Comparison of ENCODE assay signal across 9 mouse cellular contexts in the genomic region with DNA sequence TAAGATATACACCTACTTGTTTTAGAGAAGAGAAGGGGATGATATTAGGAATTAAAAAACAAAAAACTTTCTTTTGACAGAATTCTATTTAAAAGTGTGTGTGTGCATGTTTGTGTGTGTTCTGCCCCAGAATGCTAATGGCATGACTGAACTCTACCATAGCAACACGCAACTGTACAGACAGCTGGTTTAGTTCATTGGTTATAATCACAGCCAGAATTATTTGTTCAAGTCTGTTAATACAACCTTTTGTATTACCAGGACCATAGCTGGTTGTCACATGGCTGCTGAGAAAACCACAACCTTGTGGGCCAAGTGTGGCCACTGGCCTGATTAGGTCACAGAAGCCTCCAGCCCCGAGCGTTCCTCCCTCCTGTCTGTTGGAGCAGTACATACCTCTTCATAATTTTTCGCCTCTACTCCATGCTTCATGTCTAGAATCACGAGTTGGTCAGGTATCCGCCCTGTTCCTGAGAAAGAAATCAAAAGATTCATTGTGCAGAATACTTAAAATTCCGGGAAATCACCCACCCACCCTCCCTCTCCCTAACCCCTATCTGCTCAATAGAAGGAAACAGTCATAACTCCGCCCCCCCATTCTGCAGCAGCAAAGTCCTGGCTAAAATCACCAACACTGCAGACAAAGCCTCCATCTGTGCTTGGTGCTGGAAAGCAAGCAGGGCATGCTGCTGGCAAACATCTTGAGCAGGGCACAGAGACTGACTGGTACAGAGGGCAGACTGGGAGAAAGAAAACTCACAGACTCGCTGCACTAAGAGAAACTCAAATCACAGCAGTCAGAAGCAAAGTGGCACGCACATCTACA. TPM values are rescaled to one million over a fixed set of nuclear protein-coding genes. Genes with fewer than 3 reads are reported as not detected.
DNase-seq lines count a peak whose midpoint lies in the region; ATAC-seq and TF ChIP-seq lines count a peak whose summit lies in the region.
"Had no signal": no experiment of that assay in that cellular context is flagged by ENCODE, and none has a peak within 500 bp of the region (broad histone marks: within the 10 kb centered on the region; RNA-seq: fewer than 3 reads in every experiment).

No protein-coding gene starts in this region.

- peak; percentile 61; the same call in 1 of the 2 replicates for ATAC-seq in heart, embryonic 14.5 days (ENCODE audit: insufficient number of reproducible peaks, insufficient read depth, low FRiP score, low read depth)

- H3K9ac ChIP-seq in heart, embryonic 14.5 days (ENCODE audit: low read length), result peak overlapping the region; percentile 49; the same call in 1 of the 2 replicates

- H3K27me3 ChIP-seq in heart, embryonic 10.5 days (ENCODE audit: insufficient read depth, poor library complexity, severe bottlenecking), result no peaks in the 10 kb centered on the region
- H3K27me3 ChIP-seq in cerebellum, adult 2 months (ENCODE audit: control insufficient read depth, insufficient read depth, low read length), result no peaks in the 10 kb centered on the region
- no peaks in the 10 kb centered on the region for H3K27me3 ChIP-seq in heart, embryonic 14.5 days (ENCODE audit: control insufficient read depth, insufficient read depth, low read length)

- H3K36me3 ChIP-seq in heart, embryonic 10.5 days, result peaks cover 43% of the 10 kb centered on the region
- peaks cover 63% of the 10 kb centered on the region for H3K36me3 ChIP-seq in heart, embryonic 14.5 days (ENCODE audit: control insufficient read depth, insufficient read depth, low read length)

- no peak overlapping the region for H3K4me3 ChIP-seq in heart, embryonic 10.5 days
- no peak overlapping the region for H3K4me3 ChIP-seq in cerebellum, adult 2 months (replicated peaks; ENCODE audit: insufficient read depth, low read depth, low read length)
- H3K4me3 ChIP-seq in heart, embryonic 14.5 days (ENCODE audit: control insufficient read depth in 1 of 2, insufficient read depth in 1 of 2, low read depth in 1 of 2, low read length in 2 of 2), result no peak overlapping the region
- H3K4me3 ChIP-seq: erythroblast, embryonic 14.5 days had no signal

- DNase-seq in heart, adult 18-20 months, result peak; percentile 50 to 64
- DNase-seq in heart, embryonic 10.5 days (ENCODE audit: low spot score), result no peak
- peak; percentile 29 to 58 for DNase-seq in cerebellum, adult 2 months
- DNase-seq in left cerebral cortex, adult 8-10 months (ENCODE audit: low spot score in 2 of 2), result peak; percentile 29 to 77
- DNase-seq in right cerebral cortex, postnatal 36 days (ENCODE audit: low spot score in 2 of 2), result peak; percentile 40 to 57
- no peak for DNase-seq in yolk sac, embryonic 10.5 days (ENCODE audit: low spot score)
- DNase-seq in urinary bladder, adult 2 months (ENCODE audit: low spot score), result no peak

- TF ChIP-seq POLR2A in cerebellum, adult 2 months (IDR thresholded peaks at IDR 0.05; ENCODE audit: borderline replicate concordance, insufficient read depth, low read length), result peak; percentile 14; the same call in 1 of the 2 replicates

- H3K27ac ChIP-seq in heart, embryonic 10.5 days, result no peak overlapping the region
- peak overlapping the region; percentile 59; the same call in 1 of the 2 replicates for H3K27ac ChIP-seq in cerebellum, adult 2 months (ENCODE audit: insufficient read depth, low read length)
- H3K27ac ChIP-seq in heart, embryonic 14.5 days (replicated peaks in 1 of 2; ENCODE audit: control insufficient read depth in 1 of 2, insufficient read depth in 1 of 2, low read depth in 2 of 2, low read length in 2 of 2), result peak overlapping the region; percentile 76 to 83

- H3K4me2 ChIP-seq in heart, embryonic 14.5 days (ENCODE audit: low read length), result peak overlapping the region; percentile 16; the same call in 1 of the 2 replicates

- no peak for TF ChIP-seq CTCF in cerebellum, adult 2 months (IDR thresholded peaks at IDR 0.05; ENCODE audit: borderline replicate concordance, insufficient read depth, low read depth, low read length)

- WGBS in heart, embryonic 10.5 days, result 71% methylated on average over 10 of the region's 10 CpGs
- 60% methylated on average over 10 of the region's 10 CpGs for WGBS in cerebellum, adult 2 months
- WGBS in heart, embryonic 14.5 days, result 53% methylated on average over 10 of the region's 10 CpGs

- H3K9me3 ChIP-seq in heart, embryonic 10.5 days, result no peaks in the 10 kb centered on the region
- H3K9me3 ChIP-seq in heart, embryonic 14.5 days (ENCODE audit: control insufficient read depth, low read length), result no peaks in the 10 kb centered on the region

- H3K4me1 ChIP-seq in heart, embryonic 10.5 days, result peaks cover 8% of the 10 kb centered on the region; the same call in 1 of the 2 replicates
- H3K4me1 ChIP-seq in cerebellum, adult 2 months (ENCODE audit: control insufficient read depth, insufficient read depth, low read length), result no peaks in the 10 kb centered on the region
- H3K4me1 ChIP-seq in heart, embryonic 14.5 days (ENCODE audit: control insufficient read depth in 2 of 2, insufficient read depth in 2 of 2, low read length in 2 of 2), result peaks cover 5 to 12% of the 10 kb centered on the region in 2 experiments; a peak in 3 of 4 replicates

RNA-seq across cellular contexts. Expression of gene Nek9, which starts 11.5 kb away (rescaled TPM):
- 100 to 1,000 TPM; 119 to 125 TPM for total RNA-seq in heart, adult 18-20 months (2021)
- 24.3 and 24.6 TPM in 2 replicates for polyA plus RNA-seq in heart, embryonic 10.5 days (2016; fragmentation: Nextera tagmentation; extraction: Ambion mirVana)
- polyA plus RNA-seq in cerebellum, adult 2 months (2012; rRNA removed), result 38.6 and 40.1 TPM in 2 replicates
- 16.8 and 17.3 TPM in 2 replicates for polyA plus RNA-seq in heart, embryonic 14.5 days (2014; fragmentation: Nextera tagmentation; extraction: Ambion mirVana)
- total RNA-seq in left cerebral cortex, adult 8-10 months (2022), result 10 to 100 TPM; 37.2 to 40.5 (median 38.7) TPM
- polyA plus RNA-seq in urinary bladder, adult 2 months (2012; rRNA removed), result 54.2 and 64.1 TPM in 2 replicates

RNA-seq across cellular contexts. Expression of gene Tmed10, which starts 24.0 kb away (rescaled TPM):
- total RNA-seq in heart, adult 18-20 months (2021), result 100 to 1,000 TPM; 168 to 175 TPM
- polyA plus RNA-seq in heart, embryonic 10.5 days (2016; fragmentation: Nextera tagmentation; extraction: Ambion mirVana), result 308 and 314 TPM in 2 replicates
- polyA plus RNA-seq in cerebellum, adult 2 months (2012; rRNA removed), result 174 and 178 TPM in 2 replicates
- polyA plus RNA-seq in heart, embryonic 14.5 days (2014; fragmentation: Nextera tagmentation; extraction: Ambion mirVana), result 281 and 320 TPM in 2 replicates
- total RNA-seq in left cerebral cortex, adult 8-10 months (2022), result 100 to 1,000 TPM; 169 to 181 (median 175) TPM
- polyA plus RNA-seq in urinary bladder, adult 2 months (2012; rRNA removed), result 207 and 230 TPM in 2 replicates

Comparison
In these comparisons a context has a peak if more than half of its experiments do, and no peak if none do; other contexts are left out.
1. DNase-seq: peak in heart, adult 18-20 months (2 of 2), cerebellum, adult 2 months (2 of 2), left cerebral cortex, adult 8-10 months (2 of 2) and right cerebral cortex, postnatal 36 days (2 of 2); none in heart, embryonic 10.5 days (single experiment), yolk sac, embryonic 10.5 days (single experiment) and urinary bladder, adult 2 months (single experiment).